Mouse (Mus musculus) heart, embryonic 12.5 days (tissue): ENCODE measurements around the gene Wnt3a. TPM values are rescaled to one million over a fixed set of nuclear protein-coding genes. Genes with fewer than 3 reads are reported as not detected.

Experiments
- ATAC-seq: fragments of 200-750 bp; cut with Nextera tagmentation; 2 replicates; pipeline ENCODE4 v1.8.0; 2017; ENCODE audit warnings: moderate TSS enrichment, moderate library complexity; ENCODE audit not compliant: insufficient number of reproducible peaks, low FRiP score
- H3K27ac ChIP-seq: fragments of 300-500 bp; sonication (generic); 2 replicates; pipeline ENCODE4 v1.5.1; 2016; ENCODE audit warnings: mild to moderate bottlenecking, moderate library complexity; ENCODE audit not compliant: poor library complexity, severe bottlenecking
- H3K27me3 ChIP-seq: fragments of 300-500 bp; sonication (generic); replicated peaks from 2 replicates; pipeline ENCODE4 v1.6.1; 2016; ENCODE audit warnings: mild to moderate bottlenecking, moderate library complexity
- H3K36me3 ChIP-seq: fragments of 300-500 bp; sonication (generic); 2 replicates; pipeline ENCODE4 v1.6.1; 2016; ENCODE audit warnings: mild to moderate bottlenecking, moderate library complexity
- H3K4me1 ChIP-seq: fragments of 300-500 bp; sonication (generic); replicated peaks from 2 replicates; pipeline ENCODE4 v1.6.1; 2016; ENCODE audit warnings: mild to moderate bottlenecking
- H3K4me2 ChIP-seq: fragments of 300-500 bp; sonication (generic); 2 replicates; pipeline ENCODE4 v1.6.1; 2016; ENCODE audit warnings: mild to moderate bottlenecking, moderate library complexity
- H3K4me3 ChIP-seq: fragments of 300-500 bp; sonication (generic); 2 replicates; pipeline ENCODE4 v1.5.1; 2016; ENCODE audit warnings: mild to moderate bottlenecking
- H3K9ac ChIP-seq: fragments of 300-500 bp; sonication (generic); 2 replicates; pipeline ENCODE4 v1.6.1; 2016; ENCODE audit warnings: mild to moderate bottlenecking, moderate library complexity
- H3K9me3 ChIP-seq: fragments of 300-500 bp; sonication (generic); replicated peaks from 2 replicates; pipeline ENCODE4 v1.6.1; 2016; ENCODE audit warnings: mild to moderate bottlenecking, moderate library complexity
- WGBS: fragments of 180-500 bp; shearing (Covaris S2); methylation state at CpG from one replicate; pipeline ENCODE4 v1.1.7; 2016; 5-methylcytosine and 5-hydroxymethylcytosine counted together
- polyA plus RNA-seq: library from polyadenylated mRNA; unstranded; fragments of >200 nt; fragmentation: Nextera tagmentation; extraction: Ambion mirVana; gene quantifications from 2 replicates; pipeline ENCODE4 v1.2.1, GENCODE M21; 2016

Wnt3a gene
- polyA plus RNA-seq, 1 experiment from 2014 or later: 0.08 TPM

- WGBS: 4% methylated on average over 57 of the region's 59 CpGs
- peaks cover 41% of the 10 kb centered on the region for H3K4me1 ChIP-seq
These were observed 62.2 kb downstream of the Wnt3a start, which contains the start of gene Arf1 for GRCm38 (mm10) chr11:59228122-59228953. TSS of gene Arf1 (minus strand) at chr11:59228270.

GRCm38 (mm10) chr11:59227604-59228121 lies 62.9 kb downstream of the Wnt3a start:
- Histone ChIP-seq H3K9ac (peak overlapping the region; percentile 99), H3K9me3 (no peaks in the 10 kb centered on the region), H3K27ac (peak overlapping the region; percentile 99), H3K4me1 (peaks cover 47% of the 10 kb centered on the region), H3K36me3 (no peaks in the 10 kb centered on the region), H3K27me3 (no peaks in the 10 kb centered on the region), H3K4me2 (peak overlapping the region; percentile 96), H3K4me3 (peak overlapping the region; percentile 97)
- peak; percentile 87 for ATAC-seq
- WGBS: under 1% methylated on average over 51 of the region's 51 CpGs

More at GRCm38 (mm10) chr11:59228122-59228953, 62.2 kb downstream of the Wnt3a start, which contains the start of gene Arf1:
- peak; percentile 97 for ATAC-seq
- H3K36me3 ChIP-seq: no peaks in the 10 kb centered on the region
- peak within 1 kb of the TSS; percentile 99 for H3K9ac ChIP-seq
- no peaks in the 10 kb centered on the region for H3K9me3 ChIP-seq
- peak within 1 kb of the TSS; percentile 97 for H3K4me3 ChIP-seq
- H3K27ac ChIP-seq: peak within 1 kb of the TSS; percentile 99
- peak within 1 kb of the TSS; percentile 96 for H3K4me2 ChIP-seq
- no peaks in the 10 kb centered on the region for H3K27me3 ChIP-seq

GRCm38 (mm10) chr11:59226787-59227603 lies 63.6 kb downstream of the Wnt3a start:
- no peak for ATAC-seq
- H3K27me3 ChIP-seq: no peaks in the 10 kb centered on the region
- WGBS: 2% methylated on average over 21 of the region's 21 CpGs
- peak overlapping the region; percentile 96 for H3K4me2 ChIP-seq
- no peaks in the 10 kb centered on the region for H3K36me3 ChIP-seq
- peak overlapping the region; percentile 99 for H3K9ac ChIP-seq
- no peaks in the 10 kb centered on the region for H3K9me3 ChIP-seq
- H3K4me1 ChIP-seq: peaks cover 52% of the 10 kb centered on the region
- peak overlapping the region; percentile 99 for H3K27ac ChIP-seq
- peak overlapping the region; percentile 97 for H3K4me3 ChIP-seq

- H3K4me1 ChIP-seq: peaks cover 60% of the 10 kb centered on the region
- no peaks in the 10 kb centered on the region for H3K27me3 ChIP-seq
- no peak for ATAC-seq
- H3K27ac ChIP-seq: no peak overlapping the region
- H3K4me3 ChIP-seq: peak overlapping the region; percentile 97
- peak overlapping the region; percentile 99; the same call in 1 of the 2 replicates for H3K9ac ChIP-seq
- WGBS: 43% methylated on average over 3 of the region's 3 CpGs
- peak overlapping the region; percentile 96 for H3K4me2 ChIP-seq
- no peaks in the 10 kb centered on the region for H3K36me3 ChIP-seq
- no peaks in the 10 kb centered on the region for H3K9me3 ChIP-seq
These were observed 64.3 kb downstream of the Wnt3a start for GRCm38 (mm10) chr11:59226251-59226650.

GRCm38 (mm10) chr11:59225167-59225566 lies 65.4 kb downstream of the Wnt3a start:
- ATAC-seq: no peak
- H3K27me3 ChIP-seq: no peaks in the 10 kb centered on the region
- peaks cover 69% of the 10 kb centered on the region for H3K4me1 ChIP-seq
- H3K27ac ChIP-seq: no peak overlapping the region
- H3K9me3 ChIP-seq: no peaks in the 10 kb centered on the region
- 0 out of 2 replicates have a peak overlapping the region, but pooled peaks have one; percentile 21 for H3K4me3 ChIP-seq
- 38% methylated on average over 2 of the region's 2 CpGs for WGBS
- no peaks in the 10 kb centered on the region; the same call in 1 of the 2 replicates for H3K36me3 ChIP-seq
- no peak overlapping the region; the same call in 1 of the 2 replicates for H3K9ac ChIP-seq
- peak overlapping the region; percentile 49 for H3K4me2 ChIP-seq

GRCm38 (mm10) chr11:59224470-59224869 lies 66.1 kb downstream of the Wnt3a start:
- no peak overlapping the region for H3K9ac ChIP-seq
- no peak overlapping the region for H3K27ac ChIP-seq
- WGBS: 41% methylated on average over 2 of the region's 2 CpGs
- peaks cover 71% of the 10 kb centered on the region for H3K4me1 ChIP-seq
- ATAC-seq: no peak
- no peaks in the 10 kb centered on the region for H3K9me3 ChIP-seq
- H3K27me3 ChIP-seq: no peaks in the 10 kb centered on the region
- H3K4me2 ChIP-seq: no peak overlapping the region; the same call in 1 of the 2 replicates
- peaks cover 3% of the 10 kb centered on the region for H3K36me3 ChIP-seq
- no peak overlapping the region for H3K4me3 ChIP-seq

- WGBS: 87% methylated on average over 3 of the region's 3 CpGs
- no peak overlapping the region for H3K9ac ChIP-seq
- no peaks in the 10 kb centered on the region for H3K27me3 ChIP-seq
- ATAC-seq: no peak
- no peak overlapping the region for H3K27ac ChIP-seq
- peaks cover 6% of the 10 kb centered on the region for H3K36me3 ChIP-seq
- H3K4me1 ChIP-seq: peaks cover 73% of the 10 kb centered on the region
- no peaks in the 10 kb centered on the region for H3K9me3 ChIP-seq
- H3K4me2 ChIP-seq: peak overlapping the region; percentile 6
- H3K4me3 ChIP-seq: no peak overlapping the region
These were observed 66.5 kb downstream of the Wnt3a start for GRCm38 (mm10) chr11:59224025-59224424.

GRCm38 (mm10) chr11:59222306-59222705 lies 68.2 kb downstream of the Wnt3a start:
- 81% methylated on average over 4 of the region's 4 CpGs for WGBS
- Histone ChIP-seq H3K4me3 (no peak overlapping the region), H3K9me3 (no peaks in the 10 kb centered on the region), H3K27ac (no peak overlapping the region), H3K9ac (no peak overlapping the region), H3K4me2 (no peak overlapping the region), H3K27me3 (no peaks in the 10 kb centered on the region), H3K4me1 (peaks cover 83% of the 10 kb centered on the region), H3K36me3 (peaks cover 13% of the 10 kb centered on the region)
- no peak for ATAC-seq

- ATAC-seq: no peak
- Histone ChIP-seq H3K27ac (no peak overlapping the region), H3K9ac (no peak overlapping the region), H3K4me2 (no peak overlapping the region), H3K4me3 (no peak overlapping the region), H3K27me3 (no peaks in the 10 kb centered on the region), H3K4me1 (peaks cover 86% of the 10 kb centered on the region), H3K36me3 (peaks cover 18% of the 10 kb centered on the region), H3K9me3 (no peaks in the 10 kb centered on the region)
These were observed 68.9 kb downstream of the Wnt3a start for GRCm38 (mm10) chr11:59221604-59222003.

GRCm38 (mm10) chr11:59219064-59219463 lies 71.5 kb downstream of the Wnt3a start:
- peaks cover 33% of the 10 kb centered on the region for H3K36me3 ChIP-seq
- H3K27ac ChIP-seq: no peak overlapping the region
- ATAC-seq: no peak
- no peak overlapping the region for H3K9ac ChIP-seq
- H3K9me3 ChIP-seq: no peaks in the 10 kb centered on the region
- no peak overlapping the region for H3K4me3 ChIP-seq
- H3K27me3 ChIP-seq: no peaks in the 10 kb centered on the region
- peaks cover 73% of the 10 kb centered on the region for H3K4me1 ChIP-seq
- no peak overlapping the region for H3K4me2 ChIP-seq
